Mouse (Mus musculus): ENCODE measurements around the gene Lpp.

DNA sequence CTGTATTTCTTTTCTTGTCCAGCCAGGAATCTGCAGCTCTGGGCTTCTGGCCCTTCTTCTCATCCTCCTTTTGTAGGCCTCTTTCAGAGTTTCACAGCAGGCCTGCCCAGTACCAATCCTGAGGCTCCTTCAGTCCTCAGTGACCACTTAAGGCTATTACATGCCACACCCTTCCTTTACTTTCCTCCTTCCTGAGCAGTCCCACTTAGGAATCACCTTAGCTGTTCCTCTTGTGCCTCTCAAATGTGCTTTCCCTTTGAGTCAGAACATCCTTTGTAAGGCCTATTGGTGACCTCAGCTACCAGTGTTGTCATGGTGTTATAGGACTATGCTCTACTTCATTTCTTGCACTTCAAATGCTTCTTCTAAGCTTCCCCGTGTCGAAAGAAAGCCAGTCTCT lies 342.4 kb downstream of the Lpp start:
- TF ChIP-seq EP300 (IDR thresholded peaks at IDR 0.05; ENCODE audit: low read length) (no peak), ZC3H11A (IDR thresholded peaks at IDR 0.05; ENCODE audit: low read depth, low read length) (no peak), CTCF (conservative IDR thresholded peaks at IDR 0.05 in 1 of 2, IDR thresholded peaks at IDR 0.05 in 1 of 2; ENCODE audit: low read depth in 2 of 2, low read length in 2 of 2) (no peak), CHD2 (IDR thresholded peaks at IDR 0.05; ENCODE audit: low read length) (no peak), MAX (IDR thresholded peaks at IDR 0.05; ENCODE audit: low read length) (no peak), RCOR1 (conservative IDR thresholded peaks at IDR 0.05; ENCODE audit: low read depth, low read length) (no peak), NRF1 (IDR thresholded peaks at IDR 0.05; ENCODE audit: low read depth, low read length) (no peak), POLR2A (IDR thresholded peaks at IDR 0.05; ENCODE audit: low read depth, low read length) (no peak), BHLHE40 (IDR thresholded peaks at IDR 0.05; ENCODE audit: low read depth, low read length) (no peak), USF2 (conservative IDR thresholded peaks at IDR 0.05; ENCODE audit: low read depth, low read length) (no peak), CHD1 (IDR thresholded peaks at IDR 0.05; ENCODE audit: low read depth, low read length) (no peak)

Data from CH12.LX (cell line).